ENCODE assay signal across 30 mouse cellular contexts in genomic region chr5:83890619-83891185, GRCm38 (mm10).
"Had no signal": no experiment of that assay in that cellular context is flagged by ENCODE, and none has a peak within 500 bp of the region (broad histone marks: within the 10 kb centered on the region; RNA-seq: fewer than 3 reads in every experiment).

No protein-coding gene starts in this region.

- DNase-seq: gastrocnemius, adult 2 months; gastrocnemius, postnatal 10 days; gastrocnemius, postnatal 25 days; heart, adult 18-20 months; heart, postnatal 10 days; heart, postnatal 4 days; kidney, adult 11 months; kidney, adult 2 months; kidney, adult 9 months; kidney, postnatal 14 days; kidney, postnatal 36 days; liver; liver, embryonic 13.5 days; liver, postnatal 0 days had no signal

- ATAC-seq: hindbrain, embryonic 16.5 days; inflammation-experienced regulatory T-cells, adult 6 months; intestine, embryonic 16.5 days; liver, postnatal 0 days had no signal

- H3K27me3 ChIP-seq: heart, embryonic 12.5 days; hindbrain, embryonic 12.5 days; kidney, embryonic 15.5 days; limb, embryonic 12.5 days; liver, embryonic 13.5 days; liver, embryonic 15.5 days had no signal

- H3K9ac ChIP-seq: heart, embryonic 12.5 days; hindbrain, embryonic 12.5 days; hindbrain, embryonic 14.5 days; kidney, embryonic 15.5 days; limb, embryonic 12.5 days; liver, embryonic 13.5 days; liver, embryonic 15.5 days; liver, postnatal 0 days had no signal

- H3K27ac ChIP-seq: gastrocnemius, adult 2 months; heart, embryonic 10.5 days; hindbrain, embryonic 10.5 days; hindbrain, embryonic 12.5 days; hindbrain, embryonic 14.5 days; kidney, embryonic 15.5 days; kidney, postnatal 0 days; layer of hippocampus, adult 2 months; left cerebral cortex, adult 2 months; limb, embryonic 10.5 days; limb, embryonic 12.5 days; liver, embryonic 13.5 days; liver, embryonic 15.5 days had no signal

- H3K4me3 ChIP-seq: gastrocnemius, adult 2 months; heart, embryonic 10.5 days; heart, embryonic 12.5 days; hindbrain, embryonic 10.5 days; hindbrain, embryonic 12.5 days; kidney, embryonic 15.5 days; layer of hippocampus, adult 2 months; left cerebral cortex, adult 2 months; limb, embryonic 10.5 days; limb, embryonic 12.5 days; liver, embryonic 13.5 days; liver, embryonic 15.5 days had no signal

- H3K4me1 ChIP-seq: heart, embryonic 10.5 days; heart, embryonic 12.5 days; hindbrain, embryonic 10.5 days; hindbrain, embryonic 12.5 days; kidney, embryonic 15.5 days; limb, embryonic 10.5 days; limb, embryonic 12.5 days; liver, embryonic 13.5 days; liver, embryonic 15.5 days had no signal

- H3K36me3 ChIP-seq: heart, embryonic 10.5 days; heart, embryonic 12.5 days; hindbrain, embryonic 10.5 days; hindbrain, embryonic 12.5 days; kidney, embryonic 15.5 days; limb, embryonic 10.5 days; limb, embryonic 12.5 days; liver, embryonic 13.5 days; liver, embryonic 15.5 days had no signal

- H3K9me3 ChIP-seq: heart, embryonic 10.5 days; heart, embryonic 12.5 days; hindbrain, embryonic 10.5 days; hindbrain, embryonic 12.5 days; kidney, embryonic 15.5 days; limb, embryonic 10.5 days; limb, embryonic 12.5 days; liver, embryonic 13.5 days had no signal

- H3K4me2 ChIP-seq: heart, embryonic 12.5 days; hindbrain, embryonic 12.5 days; hindbrain, embryonic 14.5 days; kidney, embryonic 15.5 days; limb, embryonic 12.5 days; liver, embryonic 11.5 days; liver, embryonic 13.5 days; liver, embryonic 15.5 days had no signal
